Mouse (Mus musculus) olfactory bulb, adult 2 months (tissue): ENCODE data around the gene Ccnjl. TPM values are rescaled to one million over a fixed set of nuclear protein-coding genes. Genes with fewer than 3 reads are reported as not detected.

Experiments used
- H3K27ac ChIP-seq: fragments of 200-500 bp; 2 replicates; pipeline ENCODE4 v1.5.1; 2012; ENCODE audit warnings: low read depth, low read length; ENCODE audit not compliant: insufficient read depth
- H3K4me1 ChIP-seq: fragments of 200-500 bp; 2 replicates; pipeline ENCODE4 v1.6.1; 2012; ENCODE audit warnings: low read length; ENCODE audit not compliant: control insufficient read depth, insufficient read depth
- H3K4me3 ChIP-seq: fragments of 200-500 bp; 2 replicates; pipeline ENCODE4 v1.5.1; 2012; ENCODE audit warnings: mild to moderate bottlenecking, low read depth, low read length, moderate library complexity; ENCODE audit not compliant: insufficient read depth
- CTCF ChIP-seq: fragments of 200-500 bp; IDR thresholded peaks from 2 replicates; pipeline ENCODE4 v1.5.1; 2012; ENCODE audit warnings: low read depth, mild to moderate bottlenecking, low read length, moderate library complexity; ENCODE audit not compliant: insufficient read depth
- POLR2A ChIP-seq: fragments of 200-500 bp; IDR thresholded peaks from 2 replicates; pipeline ENCODE4 v1.6.1; 2012; ENCODE audit warnings: mild to moderate bottlenecking, low read depth, low read length, moderate library complexity; ENCODE audit not compliant: insufficient read depth
- WGBS: fragments of 180-500 bp; shearing (Covaris S2); methylation state at CpG from one replicate; pipeline ENCODE4 v1.1.7; 2018; 5-methylcytosine and 5-hydroxymethylcytosine counted together
- polyA plus RNA-seq: library from polyadenylated mRNA; stranded (reverse); fragments of >200 nt; gene quantifications from 2 replicates; pipeline ENCODE4 v1.2.4, GENCODE M21; 2012; ENCODE audit warnings: low replicate concordance; ENCODE audit not compliant: missing spikeins, insufficient read depth, insufficient read length

Gene Ccnjl
- polyA plus RNA-seq, 1 experiment: not detected

DNA sequence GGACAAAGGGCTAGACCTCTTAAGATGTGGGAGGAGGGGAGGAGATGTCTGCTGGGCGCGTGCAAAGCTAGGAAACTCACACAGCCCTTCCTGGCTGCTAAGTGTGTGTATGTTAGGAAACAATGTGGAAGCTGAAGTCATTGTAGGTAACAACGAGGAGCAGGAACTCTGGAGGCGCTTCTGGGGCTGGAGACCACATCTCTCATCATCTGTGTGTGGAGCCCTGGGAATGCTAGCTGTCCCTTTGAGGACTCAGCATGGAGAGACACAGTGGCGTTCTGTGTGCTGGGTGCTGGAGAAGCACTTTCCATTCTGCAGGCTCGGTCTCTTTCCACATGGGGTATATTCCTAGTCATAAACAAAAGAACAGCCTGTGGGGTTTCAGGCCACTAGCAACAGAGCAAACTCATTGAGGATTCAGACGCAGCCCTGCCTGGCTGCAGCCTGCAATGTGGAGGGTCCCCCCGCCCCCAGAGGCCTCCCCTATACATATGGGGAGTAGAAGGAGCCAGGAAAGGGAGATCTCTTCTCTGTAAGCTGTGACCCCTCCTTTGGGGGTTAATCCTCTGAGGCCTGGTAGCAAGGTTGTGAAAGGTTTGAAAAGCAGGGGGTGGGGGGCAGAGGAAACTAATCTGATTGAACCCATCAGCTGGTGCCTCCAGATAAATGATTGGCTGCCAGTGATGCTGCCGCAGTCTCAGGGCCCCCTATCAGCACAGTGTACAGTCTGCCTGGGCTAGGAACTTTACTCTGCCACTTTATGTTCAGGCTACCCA lies 47.0 kb downstream of the Ccnjl start:
- H3K27ac ChIP-seq: no peak overlapping the region
- TF ChIP-seq POLR2A: no peak
- no peak for TF ChIP-seq CTCF
- no peak overlapping the region for H3K4me3 ChIP-seq
- WGBS: 38% methylated on average over 9 of the region's 9 CpGs
- H3K4me1 ChIP-seq: peaks cover 8% of the 10 kb centered on the region; the same call in 1 of the 2 replicates

DNA sequence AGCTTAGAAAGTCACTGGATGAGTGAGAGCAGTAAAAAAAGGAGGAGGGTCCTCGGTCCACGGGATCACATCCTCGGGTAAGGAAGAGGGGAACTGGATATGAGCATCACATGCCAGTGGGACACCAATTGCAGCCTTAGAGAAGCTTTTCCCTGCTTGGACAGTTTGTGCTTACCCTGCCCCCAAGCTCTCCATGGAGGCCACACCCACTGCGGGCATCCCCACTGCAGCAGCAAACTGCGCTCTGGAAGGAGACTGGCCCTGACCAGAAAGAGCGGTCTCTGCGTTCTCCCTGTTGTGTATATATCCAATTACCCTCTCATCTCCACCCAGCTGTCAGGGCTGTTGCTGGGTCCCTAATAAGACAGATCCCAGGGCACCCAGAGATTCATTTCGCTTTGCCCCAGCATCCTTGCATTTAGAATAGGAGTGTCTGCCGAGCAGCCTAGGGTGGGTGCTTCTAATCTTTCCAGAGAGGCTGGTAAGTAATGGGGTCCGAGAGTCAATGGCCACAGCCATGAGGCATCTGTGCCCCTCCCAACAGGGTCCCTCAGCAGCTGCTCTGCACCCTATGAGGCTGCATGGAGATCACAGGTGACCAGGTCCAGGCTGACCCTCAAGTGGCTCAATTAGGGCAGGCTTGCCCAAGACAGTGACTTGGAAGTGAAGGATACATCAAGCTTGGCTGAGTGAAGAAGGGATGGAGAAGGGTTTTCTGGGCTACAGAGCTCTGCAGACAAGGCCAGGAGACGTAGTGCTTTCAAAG lies 49.3 kb downstream of the Ccnjl start:
- WGBS: 74% methylated on average over 11 of the region's 11 CpGs

DNA sequence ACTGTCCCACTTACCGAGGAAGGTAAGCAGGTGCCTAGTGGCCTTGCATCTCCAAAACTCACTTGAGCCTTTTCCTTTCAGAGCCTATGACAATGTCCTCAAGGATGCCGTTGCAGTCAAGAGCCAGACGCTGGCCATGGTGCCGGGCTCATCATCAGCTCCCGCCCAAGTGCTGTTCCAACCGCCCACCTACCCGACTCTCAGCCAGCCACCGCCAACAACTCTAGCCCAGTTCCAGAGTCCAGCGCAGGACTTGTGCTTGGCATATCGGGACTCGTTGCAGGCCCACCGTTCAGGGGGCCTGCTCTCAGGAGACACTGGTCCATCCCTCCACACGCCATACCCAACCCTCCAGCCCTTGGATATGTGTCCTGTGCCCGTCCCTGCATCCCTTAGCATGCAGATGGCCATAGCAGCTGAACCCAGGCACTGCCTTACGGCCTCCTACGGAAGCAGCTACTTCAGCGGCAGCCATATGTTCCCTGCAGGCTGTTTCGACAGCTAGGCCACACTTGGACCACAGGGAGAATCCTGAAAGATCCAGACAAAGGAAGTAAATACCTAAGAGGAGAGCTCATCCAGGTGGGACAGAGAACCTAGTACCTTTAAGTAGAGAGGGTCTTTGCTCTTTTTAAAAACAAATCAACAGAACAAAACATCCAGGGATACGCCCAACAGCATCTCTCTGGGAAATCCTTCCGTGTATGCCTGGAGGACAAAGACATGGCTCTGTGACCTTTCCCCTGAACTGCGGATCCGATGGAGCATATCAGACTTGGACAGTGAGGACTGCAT lies 56.8 kb downstream of the Ccnjl start:
- Histone ChIP-seq H3K4me1 (no peaks in the 10 kb centered on the region), H3K4me3 (no peak overlapping the region), H3K27ac (no peak overlapping the region)
- WGBS: 94% methylated on average over 22 of the region's 22 CpGs
- TF ChIP-seq POLR2A (no peak), CTCF (no peak)

More for the DNA sequence above, 49.3 kb downstream of the Ccnjl start:
- no peak overlapping the region for H3K4me3 ChIP-seq
- H3K4me1 ChIP-seq: peaks cover 8% of the 10 kb centered on the region; the same call in 1 of the 2 replicates
- TF ChIP-seq POLR2A (no peak), CTCF (no peak)
- no peak overlapping the region for H3K27ac ChIP-seq

DNA sequence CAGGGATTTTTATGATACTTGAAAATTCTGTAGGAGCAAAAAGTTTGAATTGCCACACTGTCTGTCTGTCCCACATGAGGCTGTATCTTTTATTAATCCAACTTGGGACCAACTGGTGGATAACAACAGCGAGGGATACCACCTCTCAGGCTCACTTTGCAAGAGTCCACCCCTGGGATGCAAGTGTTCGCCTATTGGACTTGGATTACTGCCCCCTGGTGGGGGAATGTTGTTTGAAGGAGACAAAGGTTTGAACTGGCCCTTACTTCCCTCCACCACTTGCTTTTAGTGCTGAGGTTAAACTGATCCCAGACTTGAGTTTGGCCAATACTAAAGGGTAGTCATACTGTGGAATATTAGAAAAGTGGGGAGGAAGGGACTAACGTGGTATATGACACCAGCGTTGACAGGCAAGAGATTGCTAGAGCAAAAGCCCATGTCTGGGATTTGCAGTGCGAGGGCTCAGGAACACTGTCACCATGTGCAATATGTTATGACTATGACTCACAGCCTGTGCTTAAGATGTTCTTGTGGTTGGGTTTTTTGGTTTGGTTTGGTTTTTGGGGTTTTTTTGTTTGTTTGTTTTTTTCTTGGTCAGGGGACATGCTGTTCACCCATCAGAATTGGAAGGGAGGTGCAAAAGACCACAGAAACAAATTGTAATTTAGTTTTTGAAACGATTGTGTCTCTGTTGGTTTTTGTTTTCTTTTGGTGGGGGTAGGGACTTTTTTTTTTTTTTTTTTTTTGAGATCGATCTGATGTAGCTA lies 57.9 kb downstream of the Ccnjl start, which contains the start of gene 4933415A04Rik:
TSS of gene 4933415A04Rik (plus strand) at position 717 of the 767 bp plus-strand sequence.
- TF ChIP-seq CTCF: no peak
- no peak for TF ChIP-seq POLR2A
- H3K4me3 ChIP-seq: no peak within 1 kb of the TSS
- H3K4me1 ChIP-seq: no peaks in the 10 kb centered on the region
- WGBS: 78% methylated on average over 7 of the region's 7 CpGs
- H3K27ac ChIP-seq: no peak within 1 kb of the TSS

DNA sequence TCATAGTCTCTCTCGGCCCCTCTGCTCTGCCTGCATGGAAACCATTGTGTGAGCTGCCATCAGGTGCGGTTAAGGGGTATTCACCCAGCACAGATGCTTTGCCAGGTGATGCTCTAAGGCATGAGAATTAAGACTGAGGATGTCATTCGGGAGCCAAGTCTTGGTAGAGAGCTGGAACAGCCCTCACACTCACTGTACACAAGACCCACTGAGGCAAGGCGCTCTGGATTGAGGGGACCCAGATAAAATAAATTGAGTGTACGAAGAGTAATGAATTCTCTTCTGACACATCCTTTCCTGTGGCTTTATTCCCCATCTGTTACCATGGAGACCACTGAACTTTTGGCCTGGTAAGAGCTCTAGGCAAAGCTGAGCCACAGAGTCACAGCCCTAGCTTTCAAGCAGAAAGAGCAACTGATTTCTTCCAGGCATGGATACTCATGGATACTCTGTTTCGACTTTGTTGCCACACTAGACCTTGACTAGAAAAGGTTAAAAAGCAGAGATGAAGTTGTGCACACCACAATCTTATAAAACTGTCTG lies 61.0 kb downstream of the Ccnjl start:
- H3K27ac ChIP-seq: no peak overlapping the region
- no peak overlapping the region for H3K4me3 ChIP-seq
- WGBS: 79% methylated on average over 6 of the region's 6 CpGs
- H3K4me1 ChIP-seq: no peaks in the 10 kb centered on the region
- no peak for TF ChIP-seq CTCF
- TF ChIP-seq POLR2A: no peak

DNA sequence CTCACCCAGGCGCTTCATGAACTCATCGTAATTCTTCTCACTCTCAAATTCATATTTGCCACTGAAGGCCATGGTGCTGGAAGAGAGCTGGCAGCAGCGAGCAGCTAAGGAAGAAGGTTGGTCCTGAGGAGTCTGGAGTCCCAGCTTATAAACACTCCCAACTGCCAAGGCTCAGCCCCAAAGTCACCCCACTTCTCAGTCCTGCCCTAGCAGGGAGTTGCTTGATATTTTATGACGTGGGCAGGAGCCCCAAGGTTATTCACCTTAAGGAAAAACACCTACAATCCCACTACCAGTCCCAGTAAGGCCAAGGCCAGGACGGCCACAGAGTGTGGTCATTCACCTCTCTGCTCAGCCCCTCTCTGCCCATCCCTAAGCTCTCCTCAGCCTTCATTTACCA lies 72.9 kb downstream of the Ccnjl start, which contains the start of gene Fabp6:
TSS of gene Fabp6 (minus strand) at position 101 of the 400 bp plus-strand sequence.
- Histone ChIP-seq H3K4me1 (no peaks in the 10 kb centered on the region), H3K4me3 (no peak within 1 kb of the TSS), H3K27ac (no peak within 1 kb of the TSS)
- TF ChIP-seq CTCF (no peak), POLR2A (no peak)
- WGBS: 94% methylated on average over 5 of the region's 5 CpGs

DNA sequence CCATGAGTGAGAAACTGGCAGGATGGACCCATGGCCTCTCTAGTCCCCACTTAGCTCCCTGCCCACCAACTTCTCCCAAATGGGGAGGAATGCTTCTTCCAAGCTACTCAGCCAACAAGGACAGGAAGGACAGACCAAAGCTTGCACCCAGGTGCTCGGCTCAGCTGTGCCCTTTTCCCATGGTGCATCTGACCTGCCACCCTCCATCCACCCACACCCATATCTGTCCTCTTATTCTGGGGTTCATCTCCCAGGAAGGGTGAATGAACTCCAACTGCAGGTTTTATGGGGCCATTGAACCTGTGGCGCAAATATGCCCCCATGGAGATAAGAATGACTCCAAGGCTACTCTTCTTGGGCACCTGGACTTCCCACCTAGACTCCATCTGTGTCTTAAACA lies 75.6 kb downstream of the Ccnjl start:
- Histone ChIP-seq H3K4me3 (no peak overlapping the region), H3K4me1 (no peaks in the 10 kb centered on the region), H3K27ac (no peak overlapping the region)
- 96% methylated on average over 2 of the region's 2 CpGs for WGBS
- TF ChIP-seq POLR2A (no peak), CTCF (no peak)

DNA sequence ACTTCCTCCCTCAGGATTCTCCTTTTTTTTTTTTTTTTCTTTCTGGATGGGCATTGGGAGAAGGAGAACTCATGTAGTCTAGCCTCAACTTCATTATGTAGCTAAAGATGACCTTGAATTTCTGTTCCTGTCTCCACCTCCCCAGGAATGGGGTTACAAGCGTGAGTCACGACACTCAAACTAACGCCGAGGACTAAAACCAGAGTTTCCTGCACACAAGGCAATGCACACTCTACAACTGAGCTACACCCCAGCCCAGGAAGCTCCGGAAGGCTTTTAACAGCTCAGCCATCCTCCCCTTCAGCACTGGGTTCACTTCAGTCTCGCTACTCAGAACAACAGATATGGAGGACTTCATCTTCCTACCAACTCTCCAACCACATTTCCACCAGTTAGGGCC lies 76.3 kb downstream of the Ccnjl start:
- no peak overlapping the region for H3K4me3 ChIP-seq
- WGBS: 93% methylated on average over 6 of the region's 6 CpGs
- H3K27ac ChIP-seq: no peak overlapping the region
- no peaks in the 10 kb centered on the region for H3K4me1 ChIP-seq
- no peak for TF ChIP-seq POLR2A
